Mouse (Mus musculus) adrenal gland, postnatal 25 days (tissue): ENCODE results near the gene Ugt1a2. TPM values are rescaled to one million over a fixed set of nuclear protein-coding genes. Genes with fewer than 3 reads are reported as not detected.
"Not testable (repeated sequence)": the region's sequence is repeated elsewhere in the genome, so short reads cannot be mapped to it uniquely, and the experiment has no call there.

Experiments used
- DNase-seq: peaks from one replicate; pipeline ENCODE4 v3.0.0; 2021; ENCODE audit warnings: mixed read lengths
- long read RNA-seq: library from polyadenylated mRNA; stranded (forward); transcript quantifications from one replicate; pipeline ENCODE4 v2.0.0, GENCODE M21; 2021
- total RNA-seq: library from RNA; stranded (reverse); gene quantifications from 2 replicates; pipeline ENCODE4 v1.2.3, GENCODE M21; 2021

Ugt1a2 gene
- total RNA-seq: 0.21 TPM in 1 of 2 replicates, not detected in the other
- long read RNA-seq, partial matches to known transcripts: 0 of 20 reads
- long read RNA-seq, other reads (novel, unspliced or antisense): 20 of 20 reads

- DNase-seq: no peak
These were observed at the start of gene Ugt1a2 for GRCm38 (mm10) chr1:88200456-88200855. Gene Ugt1a2 (plus strand): TSS chr1:88200601.

- no peak for DNase-seq
These were observed 42.0 kb upstream of the Ugt1a2 start for GRCm38 (mm10) chr1:88158430-88158829.

- no peak for DNase-seq
These were observed 34.7 kb upstream of the Ugt1a2 start, which contains the start of gene Ugt1a5 for GRCm38 (mm10) chr1:88165711-88166110. Gene Ugt1a5 (plus strand): TSS chr1:88166012.

GRCm38 (mm10) chr1:88172190-88172589 is 28.2 kb upstream of the Ugt1a2 start:
- DNase-seq: not testable (repeated sequence)

GRCm38 (mm10) chr1:88179657-88180056 is 20.7 kb upstream of the Ugt1a2 start:
- no peak for DNase-seq

- DNase-seq: no peak
These were observed 14.0 kb upstream of the Ugt1a2 start for GRCm38 (mm10) chr1:88186325-88186935.

- DNase-seq: no peak
These were observed 8.3 kb upstream of the Ugt1a2 start for GRCm38 (mm10) chr1:88192136-88192535.

GRCm38 (mm10) chr1:88195687-88196086 is 4.7 kb upstream of the Ugt1a2 start:
- DNase-seq: no peak

- no peak for DNase-seq
These were observed 3.0 kb upstream of the Ugt1a2 start for GRCm38 (mm10) chr1:88197443-88197842.

- DNase-seq: no peak
These were observed 405 bp upstream of the Ugt1a2 start for GRCm38 (mm10) chr1:88199996-88200395.

GRCm38 (mm10) chr1:88205294-88205922 is 5.0 kb downstream of the Ugt1a2 start, which contains the start of gene Dnajb3:
Gene Dnajb3 (minus strand): TSS chr1:88205782.
- peak; percentile 81 for DNase-seq

- no peak for DNase-seq
These were observed 6.6 kb downstream of the Ugt1a2 start for GRCm38 (mm10) chr1:88206843-88207479.

GRCm38 (mm10) chr1:88211812-88212211 is 11.4 kb downstream of the Ugt1a2 start, which contains the start of gene Ugt1a1:
Gene Ugt1a1 (plus strand): TSS chr1:88211959.
- DNase-seq: no peak

- no peak for DNase-seq
These were observed 12.1 kb downstream of the Ugt1a2 start for GRCm38 (mm10) chr1:88212341-88213045.

GRCm38 (mm10) chr1:88213061-88213460 is 12.7 kb downstream of the Ugt1a2 start:
- no peak for DNase-seq

- DNase-seq: no peak
These were observed 13.5 kb downstream of the Ugt1a2 start for GRCm38 (mm10) chr1:88213766-88214461.

- no peak for DNase-seq
These were observed 14.1 kb downstream of the Ugt1a2 start for GRCm38 (mm10) chr1:88214462-88214952.

- no peak for DNase-seq
These were observed 15.3 kb downstream of the Ugt1a2 start for GRCm38 (mm10) chr1:88215466-88216380.

- DNase-seq: no peak
These were observed 16.1 kb downstream of the Ugt1a2 start for GRCm38 (mm10) chr1:88216551-88216950.

GRCm38 (mm10) chr1:88217144-88217543 is 16.7 kb downstream of the Ugt1a2 start:
- DNase-seq: no peak

GRCm38 (mm10) chr1:88217576-88217975 is 17.2 kb downstream of the Ugt1a2 start:
- no peak for DNase-seq
